Mouse (Mus musculus): ENCODE data around the gene Fam102b.

Fam102b gene

DNA sequence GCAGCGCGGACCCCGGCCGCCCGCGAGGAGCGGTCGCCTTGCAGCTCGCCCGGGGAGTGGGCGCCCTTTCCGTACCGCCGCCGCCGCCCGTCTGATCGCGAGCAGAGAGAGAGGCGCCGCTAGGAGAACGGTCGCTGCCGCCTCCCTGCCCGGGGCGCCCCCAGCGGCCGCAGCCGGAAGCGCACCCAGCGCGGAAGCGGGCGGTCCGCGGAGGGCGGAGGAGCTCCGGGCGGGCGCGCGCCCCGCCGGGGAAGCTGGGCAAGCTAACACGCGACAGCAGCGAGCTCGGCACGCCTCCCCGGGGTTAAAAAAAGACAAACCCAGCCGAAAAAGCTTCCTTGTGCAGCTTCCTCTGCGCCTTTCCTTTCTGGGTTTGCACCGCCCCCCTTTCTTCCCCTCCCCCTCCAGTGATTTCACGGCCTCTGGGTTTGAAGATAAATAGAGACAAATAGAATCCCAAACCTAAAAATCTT, at the start of gene Fam102b:
Gene Fam102b (minus strand): TSS at position 93 of the 473 bp plus-strand sequence.
- peak; percentile 86 for DNase-seq

DNA sequence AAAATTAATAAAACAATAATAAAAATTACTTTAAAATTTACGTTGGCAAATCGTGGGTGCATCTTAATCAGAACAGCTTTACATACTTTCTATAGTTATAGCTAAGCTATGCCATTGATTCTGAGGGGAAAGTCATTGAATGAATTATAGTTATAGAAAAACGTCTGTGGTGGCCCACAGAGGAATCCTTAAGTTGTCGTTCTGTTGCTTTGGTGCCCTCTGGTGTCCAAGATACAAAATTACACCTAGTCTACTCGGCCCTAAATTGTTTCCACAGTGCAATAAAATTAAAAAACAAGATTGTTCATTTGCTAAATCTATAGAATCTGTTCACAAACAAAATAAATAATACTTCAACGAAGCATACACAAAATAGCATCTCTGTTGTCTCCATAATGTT, 35.6 kb upstream of the Fam102b start:
- no peak for DNase-seq

DNA sequence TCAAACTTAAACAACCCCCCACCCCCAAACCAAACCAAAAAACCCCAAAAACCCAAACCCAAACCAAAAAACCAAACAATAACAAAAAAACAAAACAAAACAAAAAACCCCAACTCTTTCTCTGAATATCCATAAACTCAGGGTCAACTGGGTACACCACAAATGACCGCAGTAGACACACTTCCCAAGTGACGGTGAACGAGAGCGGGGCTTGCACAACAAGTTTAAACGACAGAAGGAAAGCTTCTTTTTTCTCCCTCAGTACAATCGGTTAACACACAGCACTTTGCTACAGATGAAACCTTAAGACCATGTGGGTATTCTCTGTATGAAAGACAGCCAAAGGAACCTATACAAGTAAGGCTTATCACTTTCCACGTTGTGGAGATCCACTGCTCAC, 35.0 kb upstream of the Fam102b start:
- no peak for DNase-seq

DNA sequence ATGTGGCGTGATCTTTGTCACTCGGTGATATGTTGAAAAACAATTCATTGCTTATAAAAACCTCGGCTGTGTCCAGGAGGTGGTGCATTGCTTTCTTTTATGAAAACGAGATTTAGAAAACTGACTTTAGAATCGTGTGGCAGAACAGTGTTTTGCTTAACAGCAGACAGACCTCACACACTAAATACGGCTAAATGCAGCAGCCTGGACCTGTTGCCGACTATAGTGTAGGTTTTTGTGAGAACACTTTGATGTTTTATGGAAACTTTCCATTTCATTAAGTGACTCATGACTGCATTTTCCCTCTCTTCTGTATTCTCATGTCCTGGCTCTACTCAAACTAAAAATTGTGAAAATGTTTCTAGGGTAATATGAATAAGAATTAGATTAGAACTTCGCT, 32.5 kb upstream of the Fam102b start:
- no peak for DNase-seq

DNA sequence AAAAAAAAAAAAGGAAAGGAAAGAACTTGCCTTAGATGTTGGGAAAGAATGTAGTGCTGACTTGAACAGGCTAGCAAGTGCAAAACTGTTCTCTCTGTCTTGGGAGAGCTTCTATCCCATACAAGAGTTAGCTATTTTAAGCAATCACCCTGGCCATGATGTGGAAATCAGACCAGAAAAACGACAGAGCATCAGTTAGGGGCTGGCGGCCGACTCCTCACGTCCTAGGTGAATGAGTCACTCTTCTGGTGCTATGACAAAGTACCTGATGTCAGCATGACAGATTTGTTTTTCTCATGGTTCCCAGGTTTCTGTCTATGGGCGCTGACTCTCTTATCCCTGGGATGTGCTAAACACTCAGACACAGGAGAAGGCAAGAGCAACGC, 24.5 kb upstream of the Fam102b start:
- no peak for DNase-seq

DNA sequence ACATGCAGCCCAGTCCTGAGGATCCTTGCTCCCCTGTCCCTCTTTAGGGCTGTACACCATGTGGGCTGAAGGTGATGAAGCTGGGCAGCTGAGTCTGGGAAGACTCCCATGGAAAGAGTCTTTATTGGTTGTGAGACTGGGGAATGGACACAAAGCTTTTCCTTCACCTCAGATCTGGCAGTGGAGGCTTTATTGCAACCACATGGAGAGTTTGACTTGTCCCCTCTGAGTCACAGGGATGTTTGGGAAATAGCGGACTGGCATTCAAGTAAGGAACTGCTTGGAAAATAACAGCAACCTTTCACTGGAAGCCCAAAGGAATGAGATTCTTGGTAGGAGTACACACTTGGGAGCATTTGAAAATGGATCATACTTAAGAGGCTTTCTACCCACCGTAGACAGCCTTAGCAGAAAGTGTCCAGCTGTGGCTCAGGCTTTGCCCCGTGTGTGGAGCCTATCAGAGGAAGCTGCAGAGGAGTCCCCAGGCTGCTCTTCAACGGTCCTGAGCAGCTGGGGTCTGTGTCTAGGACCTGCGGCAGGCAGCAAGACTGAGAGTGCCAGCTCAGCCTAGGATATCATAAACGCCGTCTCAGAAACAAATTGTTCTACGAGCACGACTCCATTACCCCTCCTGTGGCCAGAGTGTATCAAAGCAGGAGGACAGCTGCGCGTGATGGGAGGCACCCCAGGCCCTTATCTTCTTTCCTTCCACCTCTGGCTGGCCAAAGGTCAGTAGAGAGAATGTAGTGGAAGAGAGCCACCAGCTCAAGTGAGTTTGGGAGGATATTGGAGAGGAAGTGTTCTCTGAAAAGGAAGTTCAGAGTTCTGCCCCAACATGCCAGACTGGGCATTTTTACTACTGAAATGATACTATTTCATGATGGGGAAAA, 23.9 kb upstream of the Fam102b start:
- DNase-seq = no peak

DNA sequence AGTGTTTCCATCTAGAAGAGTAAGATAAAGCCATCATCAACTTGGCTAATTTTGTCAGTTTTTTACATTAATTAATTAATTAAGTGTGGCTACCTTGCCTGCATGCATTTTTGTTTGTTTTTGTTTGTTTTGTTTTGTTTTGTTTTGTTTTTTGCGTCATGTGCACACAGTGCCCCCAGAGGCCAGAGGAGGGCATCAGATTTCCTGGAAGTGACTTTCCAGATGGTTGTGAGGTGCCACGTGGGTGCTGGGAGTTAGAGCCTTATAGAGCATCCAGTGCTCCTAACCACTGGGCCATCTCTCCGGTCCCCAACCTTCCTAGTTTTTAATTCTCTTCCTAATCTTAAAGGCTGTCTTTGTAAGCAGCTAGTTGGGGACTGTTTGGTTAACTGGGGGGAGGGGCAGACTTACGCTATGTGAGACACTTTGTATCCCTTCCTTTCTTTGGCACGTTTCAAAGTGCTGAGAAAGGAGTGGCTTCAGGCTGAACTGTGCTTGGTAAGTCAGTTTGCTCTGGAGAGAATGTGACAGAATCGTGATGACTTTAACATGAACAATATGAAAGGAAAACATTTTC, 20.4 kb upstream of the Fam102b start:
- no peak for DNase-seq

DNA sequence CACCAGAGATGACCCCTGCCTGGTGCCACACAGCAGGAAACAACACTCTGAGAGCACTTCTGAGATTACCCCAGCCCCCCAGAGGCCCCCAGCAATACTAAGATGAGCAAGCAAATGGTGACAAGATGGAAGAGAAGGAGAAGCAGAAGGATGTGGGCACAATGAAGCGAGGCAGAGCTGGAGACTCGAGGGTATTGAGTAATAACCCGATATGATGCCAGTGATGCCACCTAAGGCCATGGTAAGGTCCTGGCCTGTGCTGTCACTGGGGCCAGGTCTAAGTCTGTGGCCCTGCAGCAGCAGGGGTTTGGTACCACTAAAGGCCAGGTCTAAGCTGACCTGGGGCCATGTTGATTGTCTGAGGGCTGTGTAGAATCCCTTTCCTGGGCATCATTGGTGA, 19.0 kb upstream of the Fam102b start:
- no peak for DNase-seq

DNA sequence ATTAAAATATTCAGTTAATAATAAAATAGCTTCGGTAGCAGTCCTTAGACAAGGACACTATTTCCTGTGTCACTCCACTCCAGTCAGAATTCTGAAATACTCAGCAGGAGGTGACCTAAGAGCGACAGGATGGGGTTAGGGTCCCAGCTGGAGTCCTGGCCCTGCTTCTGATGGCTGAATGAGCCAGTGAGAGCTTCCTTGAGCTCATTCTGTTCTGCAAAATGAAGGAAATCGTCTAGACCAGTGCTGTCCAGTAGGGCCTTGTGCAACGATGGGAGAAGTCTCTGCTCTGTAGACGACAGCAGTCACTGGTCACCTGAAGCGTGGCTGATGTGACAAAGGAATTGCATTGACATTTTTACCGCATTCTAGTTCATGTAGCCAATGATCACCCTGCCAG, 16.0 kb upstream of the Fam102b start:
- DNase-seq = no peak

DNA sequence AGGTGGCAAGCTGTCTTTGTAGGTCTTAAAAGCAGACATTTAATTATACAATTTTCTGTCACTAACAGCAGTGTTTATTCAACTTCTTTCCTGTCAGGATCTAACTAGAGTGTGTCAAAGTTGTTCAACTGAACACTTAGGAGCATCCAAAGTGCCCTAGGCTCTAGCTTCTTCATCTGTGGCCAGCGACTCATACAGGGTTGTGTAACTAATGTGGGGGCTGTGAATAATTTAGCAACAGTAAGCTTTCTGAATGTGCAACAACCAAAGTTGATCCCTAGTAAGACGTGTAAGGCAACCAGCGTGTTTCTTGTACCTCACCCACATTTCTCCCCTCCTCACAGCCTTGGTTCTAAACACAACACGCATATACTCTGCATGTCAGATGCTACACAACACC, 13.5 kb upstream of the Fam102b start:
- no peak for DNase-seq

DNA sequence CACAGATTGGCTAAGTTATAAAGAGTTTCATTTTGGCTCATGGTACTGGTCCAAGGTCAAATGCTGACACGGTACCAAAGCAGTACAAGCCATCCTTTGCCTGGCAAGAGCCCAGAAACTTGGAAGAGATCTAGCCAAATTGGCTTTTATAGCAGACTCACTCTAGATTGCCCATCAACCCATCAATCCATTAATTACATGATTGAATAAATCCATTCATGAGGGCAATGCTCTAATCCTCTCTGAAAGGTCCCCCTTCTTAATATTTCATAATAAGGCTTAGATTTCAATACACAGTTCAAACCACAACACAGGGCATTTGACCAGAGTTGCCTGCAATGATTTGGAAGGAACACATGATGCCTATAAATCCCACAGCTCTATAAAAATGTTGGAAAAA, 7.0 kb upstream of the Fam102b start:
- DNase-seq = no peak

DNA sequence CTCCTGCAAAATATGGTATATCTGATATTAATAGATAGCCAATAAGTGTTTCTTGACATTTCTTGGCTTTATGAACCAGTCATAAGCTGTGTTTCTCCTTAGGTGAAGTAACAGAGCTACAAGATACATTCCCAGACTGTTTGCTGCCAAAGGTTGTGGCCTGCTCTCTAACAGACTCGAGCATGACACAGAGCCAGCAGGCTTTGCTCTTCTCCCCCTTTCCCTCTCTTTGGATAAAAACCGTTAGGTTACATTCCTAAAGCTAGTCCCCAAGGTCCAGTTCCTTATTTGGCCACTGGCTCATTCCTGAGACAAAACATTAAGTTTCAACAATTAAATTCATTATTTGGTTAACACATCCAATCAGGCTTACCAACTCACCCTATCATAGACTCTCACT, 4.9 kb upstream of the Fam102b start:
- no peak for DNase-seq

DNA sequence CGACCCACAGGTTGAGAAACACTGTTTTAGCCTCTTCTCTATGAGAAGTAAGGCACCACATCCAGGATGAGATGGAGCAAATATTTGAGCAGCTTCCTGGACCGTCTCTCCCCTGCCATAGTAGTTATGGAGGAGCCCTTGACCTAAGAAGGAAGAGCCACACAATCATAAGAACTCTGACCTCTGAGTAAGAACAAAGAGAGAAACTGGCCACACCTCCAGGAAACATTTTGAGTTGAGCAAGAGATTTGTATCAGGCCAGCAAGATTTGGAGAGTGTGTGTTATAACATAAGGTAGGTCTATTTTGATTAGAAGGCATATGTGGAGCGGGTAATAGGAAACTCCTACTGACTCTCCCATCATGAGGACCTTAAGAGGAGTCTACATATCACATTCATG, 4.2 kb upstream of the Fam102b start:
- no peak for DNase-seq

DNA sequence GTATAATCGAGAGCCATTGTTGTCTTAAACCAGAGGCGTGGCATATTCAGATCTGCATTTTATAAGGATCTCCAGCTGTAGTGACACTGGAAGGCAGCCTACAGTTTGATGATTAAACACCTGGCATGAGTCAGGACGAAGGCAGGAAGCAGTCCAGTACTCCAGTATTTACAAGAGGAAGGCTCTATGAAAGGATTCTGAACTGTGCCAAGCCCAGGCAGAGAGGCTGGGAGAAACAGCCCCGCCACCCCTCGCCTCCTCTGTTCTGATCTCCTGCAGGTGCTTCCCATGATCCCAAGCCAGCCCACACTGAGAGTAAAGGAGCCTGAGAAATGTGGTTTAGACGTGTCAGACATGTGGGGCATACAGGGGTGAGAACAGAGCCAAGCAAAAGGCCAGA, 3.4 kb upstream of the Fam102b start:
- no peak for DNase-seq

DNA sequence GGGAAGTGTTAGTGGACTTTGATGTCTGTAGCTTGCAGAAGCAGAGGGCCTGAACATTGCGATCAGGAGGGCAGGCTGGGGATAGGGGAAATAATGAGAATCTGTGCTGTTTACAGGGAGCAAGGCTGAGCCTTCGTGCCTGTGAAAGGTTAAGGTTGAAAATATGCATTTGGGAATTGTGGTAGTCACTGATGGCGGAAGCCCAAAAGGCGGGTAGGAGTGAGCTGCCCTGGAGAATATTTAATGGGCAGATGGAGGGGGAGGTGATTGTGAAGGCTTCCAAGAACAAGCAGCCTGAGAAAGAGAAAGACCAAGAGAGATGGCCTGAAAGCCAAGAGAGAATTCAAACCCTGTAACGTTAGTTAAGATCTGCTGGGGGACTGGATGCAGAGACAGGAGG, 2.3 kb upstream of the Fam102b start:
- DNase-seq = no peak

DNA sequence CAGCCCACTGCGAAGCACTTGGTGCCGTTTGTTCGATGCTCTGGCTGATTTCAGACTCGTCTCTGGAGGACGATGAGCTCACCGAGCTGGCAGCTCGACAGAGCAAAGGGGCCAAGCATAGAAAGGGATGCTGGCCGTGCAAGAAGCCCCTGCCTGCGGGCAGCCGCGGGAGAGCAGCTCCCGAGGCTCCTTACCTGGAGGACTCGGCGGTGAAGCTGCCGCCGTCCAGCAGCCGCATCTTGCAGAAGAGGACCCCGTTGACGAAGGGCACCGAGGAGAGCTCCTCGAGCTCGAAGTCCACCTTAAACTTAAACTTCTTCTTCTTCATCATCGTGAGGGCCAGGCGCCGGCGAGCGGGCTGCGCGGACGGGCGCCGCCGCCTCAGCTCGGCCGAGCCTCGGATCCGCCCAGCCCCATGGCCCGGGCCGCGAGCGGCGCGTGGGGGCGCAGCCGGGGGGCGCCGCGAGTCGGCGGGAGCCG, 376 bp downstream of the Fam102b start:
- peak; percentile 30 for DNase-seq

DNA sequence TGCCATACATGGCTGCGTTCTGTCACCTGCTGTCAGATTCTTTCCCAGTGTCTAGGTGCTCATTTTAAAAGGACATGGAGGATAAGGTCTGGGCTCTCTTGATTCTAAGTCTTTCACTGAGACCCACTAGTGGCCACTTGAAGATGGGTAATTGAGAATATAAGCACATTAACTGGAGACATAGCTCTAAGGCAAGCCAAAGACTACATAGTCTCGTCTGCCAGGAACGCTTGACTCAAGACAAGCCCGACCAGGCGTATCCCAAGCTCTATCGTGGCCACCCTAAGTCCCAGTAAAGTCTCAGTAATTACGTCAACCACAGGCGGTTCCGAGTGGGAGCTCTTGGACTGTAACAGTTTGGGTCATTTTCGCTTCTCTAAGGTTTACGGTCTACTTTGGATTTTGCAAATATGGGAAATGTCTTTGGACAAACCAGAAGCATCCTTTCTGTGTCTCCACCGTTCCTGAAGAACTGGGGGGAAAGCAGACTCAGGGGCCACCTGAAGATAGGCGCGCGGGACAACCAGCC, 881 bp downstream of the Fam102b start:
- DNase-seq = no peak

DNA sequence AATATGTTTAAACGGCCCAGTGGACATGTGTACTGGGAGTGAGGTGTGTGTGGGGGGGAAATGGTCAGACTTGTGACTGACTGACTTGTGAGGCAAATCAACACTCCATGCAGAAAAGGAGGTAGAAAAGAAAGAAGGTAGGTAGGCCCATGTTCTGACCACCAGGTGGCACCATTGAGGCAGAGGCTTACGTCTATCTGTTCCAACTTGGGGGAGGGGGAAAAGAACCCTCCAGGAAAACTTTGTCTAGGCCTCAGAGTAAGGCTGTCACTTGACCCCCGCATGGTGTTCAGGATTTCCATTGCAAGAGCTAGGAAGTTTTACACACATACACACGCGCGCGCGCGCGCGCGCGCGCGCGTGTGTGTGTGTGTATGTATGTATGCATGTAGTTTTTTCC, 1.8 kb downstream of the Fam102b start:
- DNase-seq = peak; percentile 82

DNA sequence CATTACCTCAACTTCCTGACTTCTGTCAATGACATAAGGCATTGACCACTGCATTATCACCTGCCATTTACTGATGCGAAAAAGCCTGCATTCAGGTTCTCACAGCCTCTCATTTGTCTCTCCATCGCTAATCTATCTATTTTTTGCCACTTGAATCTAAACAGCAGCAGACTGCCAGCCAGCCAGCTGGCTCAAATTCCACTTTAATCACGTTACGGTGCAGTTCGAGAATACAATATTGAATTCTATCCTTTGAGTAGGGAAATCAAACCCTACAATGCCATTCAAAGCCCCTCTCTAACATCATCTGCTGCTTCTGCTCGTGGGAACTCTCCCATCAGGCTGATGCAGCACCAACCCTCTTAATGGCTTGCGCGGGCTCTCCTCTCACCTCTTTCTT, 4.3 kb downstream of the Fam102b start:
- DNase-seq = no peak

DNA sequence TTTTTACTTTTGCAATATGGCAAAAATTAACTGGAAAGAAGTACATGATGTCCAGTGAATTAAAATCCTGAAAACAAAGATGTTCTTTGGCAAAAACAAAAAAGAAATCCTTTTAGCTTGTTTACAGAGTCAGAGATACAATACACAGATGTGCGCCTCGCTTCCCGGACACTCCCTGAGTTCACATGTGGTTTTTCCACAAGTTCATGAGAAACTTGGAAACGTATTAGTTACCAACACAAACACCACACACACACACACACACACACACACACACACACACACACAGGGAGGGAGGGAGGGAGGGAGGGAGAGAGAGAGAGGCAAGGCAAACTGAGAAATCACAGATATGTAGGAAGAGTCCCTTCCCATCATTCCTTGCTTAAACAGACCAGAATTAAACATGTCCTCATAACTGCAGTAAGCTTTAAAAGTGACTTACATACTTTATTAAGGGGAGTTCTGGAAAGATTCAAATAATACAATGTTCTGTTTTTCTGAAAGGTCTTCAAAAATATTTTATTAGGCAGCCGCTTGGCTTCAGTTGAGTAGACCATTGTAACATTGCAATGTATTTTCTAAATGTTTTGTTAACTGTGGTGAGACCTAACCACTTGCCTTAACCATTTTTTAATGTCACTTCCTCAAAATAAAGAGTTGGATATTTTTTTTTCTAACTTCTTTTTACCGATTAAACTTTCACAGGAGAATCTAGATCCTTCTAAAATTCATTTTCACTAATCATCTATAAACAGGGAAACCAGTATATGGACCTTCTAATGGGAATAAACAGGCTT, 5.5 kb downstream of the Fam102b start:
- no peak for DNase-seq

DNA sequence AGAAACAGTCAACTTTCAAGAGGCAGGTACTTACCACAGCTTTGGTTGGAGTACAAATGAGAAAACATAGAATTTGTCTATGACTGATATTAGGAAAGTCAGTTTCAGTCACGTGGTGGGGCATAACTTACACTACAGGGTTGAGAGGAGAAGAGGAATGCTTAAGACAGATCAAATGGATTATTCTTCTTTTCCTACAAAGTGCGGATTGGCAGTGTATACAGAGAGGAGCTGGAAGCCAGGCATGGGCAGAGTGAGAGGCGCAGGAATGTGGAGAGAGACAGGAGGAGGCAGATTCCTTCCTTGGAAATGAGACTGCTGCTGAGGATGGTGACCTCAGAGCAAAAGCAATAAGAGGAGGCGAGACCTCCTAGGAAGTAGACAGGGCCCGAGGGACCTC, 9.1 kb downstream of the Fam102b start:
- DNase-seq = no peak

DNA sequence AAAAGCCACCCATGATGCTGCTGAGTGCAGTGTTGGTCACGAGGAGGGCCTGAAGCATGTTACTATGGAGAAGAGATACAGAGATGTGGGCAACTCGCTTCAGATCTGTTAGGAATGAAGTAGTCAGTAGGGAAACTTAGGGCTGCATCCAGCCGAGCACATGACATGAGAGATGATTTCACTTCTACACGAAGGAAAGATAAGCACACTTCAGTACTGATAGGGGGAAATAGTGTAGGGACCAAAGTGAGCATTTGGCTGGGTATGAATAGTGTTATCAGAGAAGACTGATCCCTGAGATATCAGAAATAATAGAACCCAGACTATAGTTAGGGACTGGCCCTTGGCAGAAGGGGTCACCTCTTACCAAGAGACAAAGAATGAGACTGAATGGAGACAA, 14.8 kb downstream of the Fam102b start:
- no peak for DNase-seq

DNA sequence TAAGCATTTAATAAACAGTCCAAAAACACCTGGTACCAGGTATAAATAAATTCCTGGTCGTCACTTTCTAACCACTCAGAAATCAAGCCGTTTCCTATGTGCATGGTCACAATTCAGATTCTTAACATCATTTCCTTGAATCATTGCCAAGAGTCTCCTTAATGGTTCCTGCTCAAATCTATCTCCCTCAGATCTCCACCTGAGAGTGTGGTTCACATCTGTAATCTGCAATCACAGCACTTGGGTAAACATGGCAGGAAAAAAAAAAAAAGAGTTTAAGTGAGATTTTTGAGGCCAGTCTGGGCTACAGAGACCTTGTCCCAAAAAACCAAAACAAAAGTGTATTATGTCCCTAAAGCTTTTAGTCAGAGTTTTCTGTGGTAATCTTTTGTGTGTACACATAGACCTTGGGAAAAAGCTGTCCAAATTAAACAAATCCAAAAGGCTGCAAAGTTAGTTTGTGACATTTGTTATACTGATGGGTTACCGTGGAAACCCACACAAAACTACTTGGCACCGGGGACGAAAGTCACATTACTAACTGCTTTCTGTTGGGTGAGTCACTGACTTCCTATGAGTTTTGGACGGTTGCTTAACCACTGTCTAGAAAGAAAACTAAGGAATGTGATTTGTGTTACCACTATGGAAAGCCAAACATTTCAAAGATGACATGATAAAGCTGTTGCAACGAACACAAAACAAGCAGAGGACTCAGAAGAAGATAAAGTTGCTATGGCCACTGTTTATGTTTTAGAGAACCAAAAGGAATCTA, 16.7 kb downstream of the Fam102b start:
- DNase-seq = no peak

Measured in right cerebral cortex, postnatal 14 days (tissue).